Mouse (Mus musculus): ENCODE results near the gene 4933425L06Rik. TPM values are rescaled to one million over a fixed set of nuclear protein-coding genes. Genes with fewer than 3 reads are reported as not detected.

Gene 4933425L06Rik
- polyA plus RNA-seq, 1 experiment = not detected

GRCm38 (mm10) chr13:105153955-105154354 lies 72.0 kb downstream of the 4933425L06Rik start:
- Histone ChIP-seq H3K36me3 (ENCODE audit: control insufficient read depth) (no peaks in the 10 kb centered on the region), H3K4me3 (replicated peaks) (no peak overlapping the region), H3K27me3 (ENCODE audit: control insufficient read depth) (no peaks in the 10 kb centered on the region), H3K4me1 (ENCODE audit: control insufficient read depth) (peaks cover 2% of the 10 kb centered on the region), H3K9me3 (ENCODE audit: control insufficient read depth, low read length) (no peaks in the 10 kb centered on the region)
- TF ChIP-seq GATA1 (IDR thresholded peaks at IDR 0.05; ENCODE audit: low read length) = no peak
- no peak for TF ChIP-seq TAL1 (IDR thresholded peaks at IDR 0.05; ENCODE audit: low read length)

GRCm38 (mm10) chr13:105165441-105165840 lies 83.5 kb downstream of the 4933425L06Rik start:
- TF ChIP-seq TAL1 (IDR thresholded peaks at IDR 0.05; ENCODE audit: low read length) (no peak), GATA1 (IDR thresholded peaks at IDR 0.05; ENCODE audit: low read length) (no peak)
- no peaks in the 10 kb centered on the region for H3K36me3 ChIP-seq (ENCODE audit: control insufficient read depth)

More at GRCm38 (mm10) chr13:105165441-105165840, 83.5 kb downstream of the 4933425L06Rik start:
- Histone ChIP-seq H3K27me3 (ENCODE audit: control insufficient read depth) (no peaks in the 10 kb centered on the region), H3K4me1 (ENCODE audit: control insufficient read depth) (no peaks in the 10 kb centered on the region), H3K9me3 (ENCODE audit: control insufficient read depth, low read length) (no peaks in the 10 kb centered on the region), H3K4me3 (replicated peaks) (no peak overlapping the region)

Other genes starting within 250 kb of the 4933425L06Rik start
- gene Shisal2b, start 218.2 kb upstream of the 4933425L06Rik start, polyA plus RNA-seq (2012) = not detected in 2 replicates
- 0.02 TPM in 1 of 2 replicates, not detected in the other for gene Rgs7bp, start 27.2 kb upstream of the 4933425L06Rik start, polyA plus RNA-seq (2012)
- not detected in 2 replicates for gene Rnf180, start 212.7 kb downstream of the 4933425L06Rik start, polyA plus RNA-seq (2012)

Measured in erythroblast, embryonic 14.5 days (primary cell).